Mouse (Mus musculus): Measurements from ENCODE around the gene Slc26a9.
A peak's percentile ranks its signal among the peaks of the same experiment; 100 is the strongest.

Slc26a9 gene

GRCm38 (mm10) chr1:131737269-131737668 is 6.6 kb upstream of the Slc26a9 start:
- DNase-seq: peak; percentile 75

GRCm38 (mm10) chr1:131738760-131739159 is 5.1 kb upstream of the Slc26a9 start:
- no peak for DNase-seq

GRCm38 (mm10) chr1:131739481-131740160 is 4.2 kb upstream of the Slc26a9 start:
- no peak for DNase-seq

- no peak for DNase-seq
Measured at GRCm38 (mm10) chr1:131745391-131745790, 1.6 kb downstream of the Slc26a9 start.

GRCm38 (mm10) chr1:131747761-131748160 is 3.9 kb downstream of the Slc26a9 start:
- DNase-seq: no peak

GRCm38 (mm10) chr1:131748636-131749035 is 4.8 kb downstream of the Slc26a9 start:
- no peak for DNase-seq

GRCm38 (mm10) chr1:131749706-131750545 is 6.1 kb downstream of the Slc26a9 start:
- DNase-seq: no peak

GRCm38 (mm10) chr1:131751181-131751890 is 7.5 kb downstream of the Slc26a9 start:
- DNase-seq: no peak

GRCm38 (mm10) chr1:131751891-131752311 is 8.1 kb downstream of the Slc26a9 start:
- peak; percentile 58 for DNase-seq

- no peak for DNase-seq
Measured at GRCm38 (mm10) chr1:131754212-131754829, 10.5 kb downstream of the Slc26a9 start.

GRCm38 (mm10) chr1:131754916-131755315 is 11.1 kb downstream of the Slc26a9 start:
- DNase-seq: no peak

- DNase-seq: no peak
Measured at GRCm38 (mm10) chr1:131757211-131757610, 13.4 kb downstream of the Slc26a9 start.

- DNase-seq: no peak
Measured at GRCm38 (mm10) chr1:131758796-131759195, 15.0 kb downstream of the Slc26a9 start.

- DNase-seq: no peak
Measured at GRCm38 (mm10) chr1:131759667-131760427, 16.0 kb downstream of the Slc26a9 start.

- DNase-seq: no peak
Measured at GRCm38 (mm10) chr1:131760428-131760820, 16.6 kb downstream of the Slc26a9 start.

GRCm38 (mm10) chr1:131761079-131761831 is 17.4 kb downstream of the Slc26a9 start:
- DNase-seq: no peak

GRCm38 (mm10) chr1:131763683-131764082 is 19.9 kb downstream of the Slc26a9 start:
- no peak for DNase-seq

GRCm38 (mm10) chr1:131764581-131765338 is 20.9 kb downstream of the Slc26a9 start:
- DNase-seq: no peak

- DNase-seq: peak; percentile 79
Measured at GRCm38 (mm10) chr1:131765357-131766001, 21.7 kb downstream of the Slc26a9 start.

- DNase-seq: no peak
Measured at GRCm38 (mm10) chr1:131769296-131769695, 25.5 kb downstream of the Slc26a9 start.

Data from cerebellum, adult 8-10 months (tissue).